Mouse (Mus musculus): Measurements from ENCODE around the gene Olfr464. TPM values are rescaled to one million over a fixed set of nuclear protein-coding genes. Genes with fewer than 3 reads are reported as not detected.

Olfr464 gene
- total RNA-seq (2021) = not detected
- long read RNA-seq, experiment 1 = 0 reads
- long read RNA-seq, experiment 2 = 0 reads

DNA sequence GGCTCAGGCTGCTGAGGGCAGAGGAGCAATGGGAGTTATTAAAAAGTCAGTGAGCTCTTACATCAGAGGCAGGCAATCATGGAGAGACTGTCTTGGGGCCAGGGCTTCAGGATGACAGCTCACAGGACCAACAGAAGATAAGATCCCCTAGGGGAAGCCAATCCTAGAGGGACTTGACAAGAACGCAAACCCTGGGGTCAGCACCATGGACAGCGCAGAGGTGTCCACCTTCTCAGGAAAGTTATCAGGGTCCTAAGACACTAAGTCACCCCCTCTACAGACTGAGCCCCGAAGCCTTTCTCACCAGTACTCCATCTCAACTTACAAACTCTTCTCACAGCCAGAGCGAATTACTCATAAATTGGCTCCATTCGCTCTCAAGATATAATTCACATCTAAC lies at the start of gene Olfr464:
Olfr464 (minus strand) TSS at position 2 of the 400 bp plus-strand sequence.
- DNase-seq = peak; percentile 34 to 38

DNA sequence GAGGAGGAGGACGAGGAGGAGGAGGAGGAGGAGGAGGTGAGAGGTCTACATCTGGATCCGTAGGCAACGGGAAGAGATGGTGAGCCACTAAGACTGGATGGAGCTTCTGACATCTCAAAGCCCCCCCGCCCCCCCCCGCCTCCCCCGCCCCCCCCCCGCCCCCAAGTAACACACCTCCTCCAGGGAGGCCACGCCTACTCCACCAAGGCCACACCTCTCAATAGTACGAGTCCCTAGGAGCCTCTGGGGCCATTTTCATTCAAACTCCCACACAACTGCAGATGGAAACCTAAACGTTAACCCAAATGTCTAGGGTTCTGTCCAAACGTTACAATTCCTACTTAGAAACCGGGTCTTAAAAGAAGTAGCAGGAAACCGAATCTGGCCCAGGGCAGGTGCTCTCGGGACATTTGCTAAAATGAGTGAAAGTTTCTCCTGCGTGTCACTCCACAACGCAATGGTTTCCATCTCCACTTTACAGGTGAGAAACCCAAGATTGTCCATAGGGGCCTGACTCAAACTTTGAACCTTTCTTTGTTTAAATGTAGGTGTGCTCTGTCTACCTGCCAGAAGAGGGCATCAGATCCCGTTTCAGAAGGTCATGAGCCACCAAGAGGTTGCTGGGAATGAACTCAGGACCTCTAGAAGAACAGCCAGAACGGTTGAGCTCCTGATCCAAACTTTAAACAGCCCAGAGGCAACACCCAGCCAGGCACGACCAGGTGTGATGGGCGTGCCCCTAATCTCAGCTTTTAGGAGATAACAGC lies 47.8 kb upstream of the Olfr464 start:
- DNase-seq = peak in 1 of 2 experiments; percentile 23

DNA sequence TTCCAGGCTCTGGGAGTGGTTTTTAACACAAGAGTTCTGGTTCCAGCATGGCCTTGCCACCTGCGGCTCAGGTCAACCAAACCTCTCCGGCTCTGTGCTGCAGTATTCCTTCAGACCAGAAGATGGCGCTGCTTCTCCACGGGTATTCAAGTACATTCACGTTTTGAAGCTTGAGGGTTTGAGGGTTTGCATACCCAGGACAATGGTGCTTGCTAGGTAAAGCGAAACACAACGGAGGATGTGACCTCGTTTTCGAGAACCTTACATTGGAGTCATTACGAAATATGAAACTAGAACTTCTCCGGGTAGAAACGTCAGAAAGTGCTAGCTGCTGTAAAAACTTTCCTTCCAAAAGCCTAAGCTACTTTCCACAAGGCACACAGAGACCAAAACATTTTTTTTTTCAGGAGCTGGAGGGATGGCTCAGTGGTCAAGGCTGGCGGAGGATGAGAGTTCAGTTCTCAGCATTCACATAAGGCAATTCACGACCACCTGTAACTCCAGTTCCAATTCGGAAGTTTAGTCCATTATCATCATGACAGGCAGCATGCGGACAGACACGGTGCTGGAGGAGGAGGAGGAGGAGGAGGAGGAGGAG lies 47.0 kb upstream of the Olfr464 start:
- peak; percentile 83 to 85 for DNase-seq

DNA sequence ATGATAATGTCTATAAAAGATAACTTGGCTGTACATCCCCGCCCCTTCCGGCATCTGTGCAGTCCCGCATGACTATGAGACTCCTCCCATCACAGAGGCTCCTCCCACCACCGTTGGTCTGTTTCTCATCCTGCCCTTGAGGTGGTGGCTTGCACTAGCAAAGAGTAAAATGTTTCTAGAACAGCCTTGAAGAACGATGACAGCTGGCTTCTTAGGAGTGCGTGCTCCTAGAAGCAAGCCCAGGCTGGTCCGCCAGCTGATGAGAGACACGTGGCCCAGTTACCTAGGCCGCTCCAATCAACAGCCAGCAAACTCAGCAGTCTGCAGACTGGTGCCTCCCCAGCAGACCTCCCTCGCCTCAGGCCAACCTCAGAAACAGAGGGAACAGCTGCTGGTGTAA lies 45.4 kb upstream of the Olfr464 start:
- DNase-seq = no peak

DNA sequence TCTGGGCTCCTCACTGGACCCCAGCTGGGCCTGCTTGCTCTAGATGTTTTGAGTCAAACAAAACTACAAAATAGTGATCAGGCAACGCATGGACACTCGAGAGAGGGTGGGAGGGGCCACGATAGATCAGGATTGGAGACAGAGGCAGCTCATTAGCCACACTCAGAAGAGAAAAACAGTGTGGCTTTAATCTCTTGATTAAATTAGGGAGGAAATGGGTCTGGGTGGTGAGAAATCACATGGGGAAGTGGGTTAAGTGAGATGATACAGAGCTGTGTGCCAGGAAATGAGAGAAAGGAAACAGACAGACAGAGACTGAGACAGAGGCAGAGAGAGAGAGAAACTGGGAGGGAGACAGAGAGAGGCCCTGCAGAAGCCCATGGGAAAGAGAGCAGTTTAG lies 44.5 kb upstream of the Olfr464 start:
- no peak for DNase-seq

DNA sequence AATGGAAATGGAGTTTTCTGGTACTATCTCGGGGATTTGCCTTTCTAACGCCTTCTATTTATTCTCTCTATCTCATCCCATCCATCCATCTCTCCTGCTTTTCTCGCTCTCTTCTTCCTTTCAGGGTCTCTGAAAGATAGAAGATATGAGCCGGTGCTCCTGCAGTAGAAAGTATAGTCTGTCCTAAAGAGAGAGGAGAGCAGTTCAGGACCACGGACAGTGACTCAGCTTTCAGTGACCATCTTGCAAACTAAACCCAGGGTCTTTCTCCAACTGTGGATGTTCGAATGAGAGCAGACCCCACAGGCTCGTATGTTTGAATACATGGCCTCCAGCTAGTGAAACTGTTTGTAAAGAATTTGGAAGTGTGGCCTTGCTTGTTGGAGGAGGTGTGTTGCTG lies 36.3 kb upstream of the Olfr464 start:
- peak in 1 of 2 experiments; percentile 46 for DNase-seq

DNA sequence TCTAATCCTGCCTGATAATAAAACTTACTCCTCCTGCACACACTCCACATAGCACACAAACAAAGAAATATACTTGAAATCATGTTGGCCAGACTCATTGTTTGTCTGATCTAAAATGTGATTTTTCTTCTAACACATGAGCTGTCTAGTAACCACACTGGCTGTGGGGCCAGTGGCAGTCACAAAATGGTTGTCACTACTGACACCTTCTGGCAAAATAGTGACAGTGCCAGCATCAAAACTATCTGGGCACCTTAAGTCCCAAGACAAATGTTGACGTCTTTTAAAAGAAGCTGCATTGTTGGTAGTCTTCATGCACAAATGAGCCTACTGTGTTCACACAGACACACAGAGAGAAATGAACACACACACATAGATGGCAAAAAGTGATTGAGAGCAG lies 34.4 kb upstream of the Olfr464 start:
- DNase-seq = no peak

DNA sequence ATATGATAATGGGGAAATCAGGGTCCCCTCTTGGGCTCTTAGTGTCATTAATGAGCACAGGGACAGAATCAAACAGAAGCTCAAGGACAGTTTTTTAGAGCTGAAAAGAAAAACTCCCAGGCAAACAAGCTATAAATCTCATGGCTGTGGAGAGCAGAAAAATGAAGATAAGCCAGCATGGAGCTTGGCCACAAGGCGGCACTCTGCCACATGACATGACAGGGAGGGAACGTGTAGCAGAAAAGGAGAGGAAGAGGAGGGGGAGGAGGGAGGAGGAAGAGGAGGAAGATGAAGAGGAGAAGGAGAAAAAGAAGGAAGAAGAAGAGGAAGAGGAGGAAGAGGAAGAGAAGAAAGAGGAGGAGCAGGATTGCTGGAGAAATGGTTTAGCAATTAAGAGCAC lies 29.2 kb upstream of the Olfr464 start:
- peak in 1 of 2 experiments; percentile 52 for DNase-seq

DNA sequence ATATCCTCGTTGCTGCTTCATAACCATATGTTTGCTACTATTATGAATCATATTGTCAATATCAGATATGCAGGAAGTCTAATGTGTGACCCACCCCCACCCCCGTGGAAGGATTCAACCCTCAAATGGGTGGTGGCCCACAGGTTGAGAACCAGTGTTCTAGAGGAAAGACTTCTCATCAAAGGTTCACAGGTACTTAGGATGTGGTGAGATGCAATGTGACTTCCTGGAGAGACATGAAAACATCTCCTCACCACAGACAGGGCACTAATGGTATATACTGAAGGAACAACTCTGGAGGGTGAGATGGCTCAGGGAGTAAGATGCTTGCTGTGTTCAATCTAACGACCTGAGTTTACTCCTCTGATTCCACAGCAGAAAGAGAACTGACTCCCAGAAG lies 14.7 kb upstream of the Olfr464 start:
- no peak for DNase-seq

DNA sequence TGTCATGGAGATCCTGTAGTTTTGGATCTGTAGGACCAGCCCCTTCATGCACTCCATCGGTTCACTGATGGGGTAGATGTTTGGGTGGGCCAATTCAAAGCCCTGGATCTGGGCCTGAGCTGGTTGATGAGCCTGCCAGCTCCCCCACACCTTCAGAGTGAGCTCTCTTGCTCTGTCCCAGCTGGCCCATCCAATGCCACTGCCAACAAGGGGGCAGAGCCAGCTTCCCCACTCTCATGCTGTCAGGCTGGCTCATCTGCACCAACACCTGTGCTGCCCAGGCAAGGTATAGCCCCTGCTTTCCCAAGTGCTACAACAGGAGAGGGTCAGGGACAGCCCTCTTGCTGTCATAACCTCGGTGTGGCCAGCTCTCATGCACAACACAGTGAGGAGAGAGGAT lies 13.0 kb upstream of the Olfr464 start:
- DNase-seq = no peak

DNA sequence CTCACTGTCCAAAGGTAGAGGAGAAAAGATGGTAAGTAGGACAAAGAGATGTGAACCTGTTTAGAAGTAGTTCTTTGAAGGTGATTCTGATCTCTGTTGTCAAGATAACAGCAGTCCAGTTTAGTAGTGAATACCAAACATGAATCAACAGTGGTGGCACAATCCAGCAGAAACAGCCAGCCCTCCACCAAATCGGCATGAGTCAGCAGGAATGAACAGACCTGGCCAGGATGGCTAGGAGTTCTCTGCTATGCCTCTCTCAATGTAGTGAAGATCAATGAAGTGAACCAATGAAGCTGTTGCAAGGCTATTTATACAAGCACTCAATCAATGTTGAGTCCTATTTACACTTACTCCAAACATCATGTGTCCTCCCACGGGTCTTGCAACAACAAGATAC lies 9.6 kb upstream of the Olfr464 start:
- DNase-seq = no peak

DNA sequence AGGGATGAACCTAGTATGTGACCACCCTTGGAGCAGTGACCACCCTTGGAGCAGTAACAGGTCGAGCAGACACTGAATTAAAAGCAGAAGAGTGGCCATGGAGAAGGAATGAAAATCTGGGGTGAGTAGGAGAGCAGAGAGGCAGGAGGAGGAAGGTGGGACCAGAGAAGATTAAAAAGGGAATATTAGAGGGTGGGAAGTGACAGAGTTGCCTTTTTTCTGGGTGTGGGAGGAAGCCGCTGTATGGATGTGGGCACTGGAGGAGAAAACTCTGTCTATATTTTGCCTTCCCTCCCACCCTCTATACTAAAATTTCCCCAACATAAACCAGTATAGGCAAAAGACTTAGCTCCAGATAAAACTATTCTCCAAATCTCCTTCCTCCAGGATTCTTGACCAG lies 466 bp downstream of the Olfr464 start:
- DNase-seq = no peak

DNA sequence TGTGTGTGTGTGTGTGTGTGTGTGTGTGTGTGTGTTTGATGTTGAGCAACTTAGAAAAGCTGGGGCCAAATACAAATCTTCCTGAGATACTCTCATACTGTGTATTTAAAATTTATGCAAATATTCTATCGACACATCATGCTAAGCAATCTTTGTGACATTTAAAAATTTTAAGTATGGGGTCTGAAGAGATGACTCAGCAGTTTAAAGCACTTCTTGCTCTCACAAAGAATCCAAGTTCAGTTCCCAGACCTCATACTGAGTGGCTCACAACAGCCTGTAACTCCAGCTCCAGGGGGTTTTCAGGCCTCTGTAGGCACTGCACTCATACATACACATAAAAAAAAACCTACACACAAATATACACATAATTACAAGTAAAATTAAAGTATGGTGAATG lies 4.8 kb downstream of the Olfr464 start:
- no peak for DNase-seq

DNA sequence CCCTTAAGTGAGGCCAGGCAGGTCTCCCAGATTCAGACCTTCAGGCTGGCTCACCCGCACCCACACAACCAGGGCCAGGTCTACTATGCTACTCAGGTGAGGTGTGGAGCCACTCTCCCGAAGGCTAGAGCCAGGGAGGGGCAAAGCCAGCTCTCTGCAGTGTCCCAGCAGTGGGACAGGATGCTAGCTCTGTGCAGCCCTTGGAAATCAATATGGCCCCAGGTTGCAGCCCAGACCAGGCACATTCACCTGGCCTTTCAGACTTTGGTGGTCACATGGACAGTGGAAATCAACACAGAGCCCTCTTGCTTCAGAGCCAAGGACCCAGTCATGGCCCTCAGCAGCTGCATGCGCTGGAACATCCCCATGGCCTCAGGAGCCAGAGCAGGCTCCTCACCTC lies 16.4 kb downstream of the Olfr464 start:
- no peak for DNase-seq

DNA sequence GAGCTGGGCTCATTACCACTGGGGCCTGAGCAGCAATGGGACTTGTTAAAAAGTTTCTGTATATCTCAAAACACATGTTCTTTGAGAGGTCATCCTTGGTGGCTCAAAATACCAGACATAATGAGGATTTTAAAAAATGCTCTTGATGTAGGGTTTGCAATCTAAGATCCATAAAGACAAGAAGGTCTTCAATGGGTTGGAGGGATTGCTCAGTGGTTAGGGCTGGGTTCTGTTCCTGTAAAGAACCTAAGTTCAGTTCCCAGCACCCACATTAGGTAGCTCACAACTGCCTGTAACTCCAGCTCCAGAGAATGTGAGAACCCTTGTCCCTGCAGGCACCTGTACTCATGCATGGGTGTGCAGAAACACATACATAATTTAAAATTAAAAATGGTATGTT lies 23.5 kb downstream of the Olfr464 start, which contains the start of gene Olfr463:
Olfr463 (minus strand) TSS at position 101 of the 400 bp plus-strand sequence.
- no peak for DNase-seq

DNA sequence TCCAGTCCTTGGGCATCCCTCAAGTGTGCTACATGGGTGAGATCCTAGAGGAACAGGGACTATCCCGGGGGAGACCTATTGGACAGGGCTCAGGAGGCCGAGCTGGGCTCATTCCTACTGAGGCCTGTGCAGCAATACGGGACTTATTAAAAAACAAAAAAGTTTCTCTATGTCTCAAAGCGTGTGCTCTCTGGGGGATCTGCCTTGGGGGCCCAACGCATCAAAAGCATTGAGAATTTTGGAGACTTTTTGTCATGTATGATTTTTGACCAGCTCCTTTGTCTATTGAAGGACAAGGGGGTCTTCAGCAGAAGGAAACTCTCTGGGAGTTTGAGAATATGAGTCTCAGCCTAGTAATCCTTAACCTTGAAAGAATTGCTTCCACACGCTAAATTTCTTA lies 28.6 kb downstream of the Olfr464 start, which contains the start of gene Olfr462:
Olfr462 (minus strand) TSS at position 101 of the 400 bp plus-strand sequence.
- no peak for DNase-seq

DNA sequence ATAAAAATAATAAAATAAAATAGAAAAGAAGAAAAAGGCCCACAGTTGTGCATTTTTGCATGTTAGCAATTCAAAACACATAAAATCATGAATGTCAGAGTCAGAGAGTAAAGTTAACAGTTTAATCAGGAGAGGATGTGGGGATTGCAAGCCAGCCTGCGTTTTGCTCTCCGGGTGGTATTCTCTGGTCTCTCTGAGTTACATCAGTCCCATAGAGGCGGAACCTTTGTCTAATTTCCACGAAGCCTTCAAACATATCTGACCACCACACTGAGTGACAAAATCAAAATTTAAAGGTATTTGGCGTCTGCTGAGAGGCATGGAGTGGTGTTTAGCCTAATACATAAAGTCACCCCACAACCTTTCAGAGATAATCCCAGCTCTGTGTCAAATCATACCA lies 35.9 kb downstream of the Olfr464 start:
- no peak for DNase-seq

DNA sequence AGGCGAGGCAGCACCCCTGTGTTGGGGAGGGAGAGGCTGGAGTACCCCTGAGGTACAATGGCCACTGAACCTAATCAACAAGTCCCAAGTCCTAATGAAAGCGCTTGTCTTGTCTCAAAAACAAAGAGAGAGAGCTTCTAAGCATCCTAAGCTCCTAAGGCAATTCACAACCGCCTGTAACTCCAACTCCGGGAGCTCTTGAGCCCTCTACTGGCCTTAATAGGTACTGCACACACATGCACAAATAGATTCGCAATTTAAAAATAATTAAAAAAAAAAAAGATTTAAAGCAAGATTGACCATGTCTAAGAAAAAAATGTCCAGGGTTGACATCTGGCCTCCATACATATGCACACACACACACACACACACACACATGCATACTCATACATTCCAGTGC lies 37.3 kb downstream of the Olfr464 start:
- no peak for DNase-seq

DNA sequence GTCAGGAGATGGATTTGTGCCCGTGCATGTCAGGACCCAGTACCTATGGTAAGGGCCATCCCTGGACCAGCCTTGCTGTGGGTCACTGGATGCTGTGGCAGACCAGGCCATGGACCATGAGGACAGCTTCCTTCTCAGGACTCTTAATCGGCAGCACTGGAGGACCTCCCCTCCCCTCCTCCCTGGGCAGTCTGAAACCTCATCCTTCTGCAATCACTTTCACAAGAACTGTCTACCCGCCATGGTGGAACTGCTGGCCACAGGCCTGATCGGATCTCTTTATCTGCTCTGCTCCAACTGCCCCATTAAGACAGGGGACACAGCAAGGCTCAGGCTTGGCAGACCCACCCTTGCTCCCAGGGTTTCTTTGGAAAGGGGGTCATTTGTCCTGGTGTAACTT lies 39.1 kb downstream of the Olfr464 start:
- DNase-seq = no peak

DNA sequence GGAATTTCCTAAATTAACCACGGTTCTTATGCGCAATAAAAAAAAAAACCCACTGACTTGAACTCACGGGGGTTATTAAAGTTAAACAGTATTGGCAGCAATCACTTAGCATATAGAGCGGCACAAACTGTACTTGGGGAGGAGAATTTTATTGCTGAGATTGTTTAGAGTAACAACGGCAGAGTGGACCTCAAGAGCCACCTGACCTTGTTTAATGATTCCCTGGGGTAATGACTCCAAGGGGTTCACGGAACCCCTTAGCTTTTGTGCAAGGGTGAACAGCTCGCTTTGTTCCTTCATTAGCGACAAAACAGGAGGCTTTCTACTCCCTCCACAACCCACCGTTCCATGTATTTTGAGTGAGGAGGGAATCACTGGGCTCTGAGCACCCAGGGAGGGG lies 40.9 kb downstream of the Olfr464 start:
- no peak for DNase-seq

DNA sequence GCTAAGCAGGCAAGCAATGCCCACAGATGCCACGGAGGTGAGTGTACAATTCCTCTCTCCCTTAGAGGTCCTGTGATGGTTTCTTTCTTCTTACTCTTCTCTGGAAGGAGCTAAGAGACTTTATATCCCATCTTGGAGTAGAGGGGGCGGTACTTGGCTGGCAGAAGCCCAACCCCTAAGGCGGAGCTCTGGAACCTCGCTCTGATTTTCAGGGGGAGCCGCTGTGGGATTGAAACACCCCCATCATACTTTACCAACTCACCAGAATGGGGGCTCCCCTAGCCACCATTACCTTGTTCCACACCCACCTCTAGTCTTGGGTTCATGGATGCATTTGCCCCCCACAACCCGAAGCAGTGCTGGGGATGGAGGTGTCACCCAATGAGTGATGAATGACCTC lies 45.3 kb downstream of the Olfr464 start, which contains the start of gene Epx:
Epx (minus strand) TSS at position 101 of the 400 bp plus-strand sequence.
- no peak for DNase-seq

DNA sequence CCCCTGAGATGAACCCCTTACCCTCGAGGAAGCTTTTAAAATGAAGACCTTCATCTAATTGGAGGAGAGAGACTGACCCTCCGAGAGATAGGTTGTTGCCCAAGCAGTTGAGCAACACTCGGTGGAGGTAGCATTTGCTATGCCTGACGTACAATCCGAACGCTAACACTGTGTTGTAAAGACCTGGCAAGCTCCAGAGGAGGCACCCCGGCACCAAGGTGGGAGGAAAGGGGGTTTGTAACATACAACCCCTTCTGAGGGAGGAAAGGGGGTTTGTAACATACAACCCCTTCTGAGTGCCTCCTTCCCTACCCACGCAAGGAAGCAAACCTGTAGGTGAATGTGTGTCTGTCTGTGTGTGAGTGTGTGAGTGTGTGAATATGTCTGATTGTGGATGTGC lies 49.0 kb downstream of the Olfr464 start:
- DNase-seq = no peak

DNA sequence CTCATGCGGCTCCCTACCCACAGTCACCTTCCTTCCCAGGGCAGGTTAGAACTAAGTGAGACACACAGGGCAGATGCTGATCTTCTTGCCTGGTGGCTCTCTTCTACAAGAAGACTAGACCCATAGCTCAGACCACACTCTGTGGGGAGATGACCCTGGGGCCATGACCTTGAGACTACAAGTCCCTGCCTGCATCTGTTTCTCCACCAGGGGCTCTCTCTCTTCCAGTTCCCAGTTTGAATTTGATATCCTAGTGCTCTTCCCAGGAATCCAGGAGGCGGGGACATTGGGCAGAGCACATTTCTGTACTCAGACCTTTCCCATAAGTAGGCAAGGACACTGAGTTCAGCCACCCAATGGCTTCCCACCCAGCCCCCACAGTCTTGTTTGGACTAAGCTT lies 50.7 kb downstream of the Olfr464 start:
- DNase-seq = no peak

DNA sequence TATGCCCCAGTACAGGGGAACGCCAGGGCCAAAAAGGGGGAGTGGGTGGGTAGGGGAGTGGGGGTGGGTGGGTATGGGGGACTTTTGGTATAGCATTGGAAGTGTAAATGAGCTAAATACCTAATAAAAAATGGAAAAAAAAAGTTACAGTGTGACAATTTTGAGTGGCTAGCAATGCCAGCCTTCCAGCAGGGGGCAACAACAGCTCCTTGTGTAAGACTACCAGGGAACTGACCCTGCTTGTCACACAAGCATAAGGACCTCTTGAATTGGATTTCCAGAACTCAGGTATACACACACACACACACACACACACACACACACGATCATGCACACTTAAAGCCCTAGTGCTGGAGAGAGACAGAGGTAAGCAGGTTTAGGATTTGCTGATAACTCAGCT lies 53.9 kb downstream of the Olfr464 start:
- peak; percentile 18 to 26 for DNase-seq
